Mouse (Mus musculus) lung, embryonic 16.5 days (tissue): ENCODE measurements at regions not wholly inside any gene's neighbourhood (a gene's known extent, or its start where the extent isn't known, plus 50 kb on each side); places are given as distances from the start of the nearest gene placed in this dataset.

Experiments
- ATAC-seq: fragments of 200-750 bp; cut with Nextera tagmentation; 2 replicates; pipeline ENCODE4 v1.8.0; 2017; ENCODE audit warnings: low read depth, mild to moderate bottlenecking, moderate library complexity
- H3K27ac ChIP-seq: fragments of 300-500 bp; sonication (generic); 2 replicates; pipeline ENCODE4 v1.5.1; 2014; ENCODE audit warnings: mild to moderate bottlenecking, control low read depth, low read length
- H3K27me3 ChIP-seq: fragments of 300-500 bp; sonication (generic); 2 replicates; pipeline ENCODE4 v1.6.1; 2014; ENCODE audit warnings: low read depth, low read length, mixed read lengths; ENCODE audit not compliant: control insufficient read depth, insufficient read depth
- H3K36me3 ChIP-seq: fragments of 300-500 bp; sonication (generic); 2 replicates; pipeline ENCODE4 v1.6.1; 2014; ENCODE audit warnings: low read length; ENCODE audit not compliant: control insufficient read depth, insufficient read depth
- H3K4me1 ChIP-seq: fragments of 300-500 bp; sonication (generic); replicated peaks from 2 replicates; pipeline ENCODE4 v1.6.1; 2014; ENCODE audit warnings: low read length, mixed read lengths; ENCODE audit not compliant: control insufficient read depth, insufficient read depth
- H3K4me2 ChIP-seq: fragments of 300-500 bp; sonication (generic); 2 replicates; pipeline ENCODE4 v1.6.1; 2014; ENCODE audit warnings: low read depth, low read length, control low read depth
- H3K4me3 ChIP-seq: fragments of 300-500 bp; sonication (generic); 2 replicates; pipeline ENCODE4 v1.5.1; 2014; ENCODE audit warnings: mild to moderate bottlenecking, low read length, control low read depth
- H3K9ac ChIP-seq: fragments of 300-500 bp; sonication (generic); 2 replicates; pipeline ENCODE4 v1.6.1; 2014; ENCODE audit warnings: low read length, control low read depth
- H3K9me3 ChIP-seq: fragments of 300-500 bp; sonication (generic); 2 replicates; pipeline ENCODE4 v1.6.1; 2016; ENCODE audit warnings: low read length; ENCODE audit not compliant: control insufficient read depth
- WGBS: fragments of 180-500 bp; shearing (Covaris S2); extraction: QIAGEN DNeasy Blood & Tissue Kit; methylation state at CpG from one replicate; pipeline ENCODE4 v1.1.7; 2014; 5-methylcytosine and 5-hydroxymethylcytosine counted together

GRCm38 (mm10) chrX:161583872-161584271, 133.0 kb upstream of the Rai2 start:
- Histone ChIP-seq H3K36me3 (no peaks in the 10 kb centered on the region), H3K4me1 (no peaks in the 10 kb centered on the region), H3K27ac (no peak overlapping the region), H3K9ac (no peak overlapping the region), H3K9me3 (no peaks in the 10 kb centered on the region), H3K4me2 (no peak overlapping the region), H3K27me3 (no peaks in the 10 kb centered on the region), H3K4me3 (no peak overlapping the region)
- 63% methylated on average over 2 of the region's 2 CpGs for WGBS
- no peak for ATAC-seq

DNA sequence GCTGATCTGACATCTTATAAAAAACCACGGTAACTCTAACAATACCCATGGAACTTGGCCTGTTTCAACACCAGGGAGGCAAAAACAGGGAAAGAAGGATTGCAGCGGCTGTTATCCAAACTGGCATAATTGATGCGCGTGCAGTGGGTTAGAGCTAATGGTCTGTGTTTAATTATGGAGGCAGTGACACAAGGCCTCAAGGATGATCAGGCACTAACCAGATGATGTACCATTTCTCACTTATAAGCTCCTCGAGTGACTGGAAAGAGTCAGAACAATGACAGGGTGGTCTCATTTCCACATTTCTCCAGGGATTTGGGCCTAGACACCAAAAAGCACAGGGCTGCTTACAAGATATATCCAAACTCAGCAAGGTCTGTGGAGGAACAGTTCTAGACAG, 83.0 kb upstream of the Rai2 start:
- Histone ChIP-seq H3K9ac (no peak overlapping the region), H3K4me3 (no peak overlapping the region), H3K4me1 (no peaks in the 10 kb centered on the region), H3K4me2 (no peak overlapping the region), H3K9me3 (no peaks in the 10 kb centered on the region), H3K27ac (no peak overlapping the region), H3K27me3 (peaks cover 2% of the 10 kb centered on the region; the same call in 1 of the 2 replicates), H3K36me3 (no peaks in the 10 kb centered on the region)
- WGBS, result 86% methylated on average over 5 of the region's 5 CpGs
- ATAC-seq, result no peak

DNA sequence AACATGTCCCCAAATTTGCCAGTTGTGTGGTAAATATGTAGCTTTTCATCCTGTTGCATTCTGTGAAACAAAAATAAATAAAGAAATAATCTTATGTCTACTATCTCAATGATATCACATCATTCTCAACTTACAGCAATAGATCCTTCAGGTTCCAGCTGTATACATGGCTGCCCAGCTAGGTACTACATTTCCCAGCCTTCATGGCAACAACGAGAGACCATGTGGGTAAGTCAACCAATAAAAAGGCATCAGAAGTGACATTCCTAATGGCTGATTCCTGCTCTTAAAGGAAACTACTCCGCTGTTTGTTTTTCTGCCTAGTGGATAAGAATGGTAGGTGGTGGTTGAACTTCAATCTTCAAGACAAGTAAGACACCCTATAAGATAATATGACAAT, 82.5 kb upstream of the Rai2 start:
- H3K9me3 ChIP-seq, result no peaks in the 10 kb centered on the region
- no peaks in the 10 kb centered on the region for H3K4me1 ChIP-seq
- no peak overlapping the region for H3K27ac ChIP-seq
- no peak overlapping the region for H3K9ac ChIP-seq
- no peak overlapping the region for H3K4me3 ChIP-seq
- H3K36me3 ChIP-seq, result no peaks in the 10 kb centered on the region
- 62% methylated on average over 2 of the region's 2 CpGs for WGBS
- peaks cover 2% of the 10 kb centered on the region; the same call in 1 of the 2 replicates for H3K27me3 ChIP-seq
- H3K4me2 ChIP-seq, result no peak overlapping the region
- no peak for ATAC-seq

- no peak overlapping the region for H3K4me2 ChIP-seq
These were observed 81.2 kb upstream of the Rai2 start for GRCm38 (mm10) chrX:161635678-161636077.

GRCm38 (mm10) chrX:161653106-161653505, 63.8 kb upstream of the Rai2 start:
- H3K9ac ChIP-seq, result no peak overlapping the region
- H3K27me3 ChIP-seq, result no peaks in the 10 kb centered on the region; the same call in 1 of the 2 replicates
- H3K36me3 ChIP-seq, result no peaks in the 10 kb centered on the region
- no peak overlapping the region for H3K4me3 ChIP-seq
- WGBS, result 73% methylated on average over 2 of the region's 2 CpGs
- H3K4me2 ChIP-seq, result no peak overlapping the region
- H3K4me1 ChIP-seq, result no peaks in the 10 kb centered on the region
- H3K27ac ChIP-seq, result no peak overlapping the region
- ATAC-seq, result no peak
- H3K9me3 ChIP-seq, result no peaks in the 10 kb centered on the region

More at GRCm38 (mm10) chrX:161635678-161636077, 81.2 kb upstream of the Rai2 start:
- H3K4me3 ChIP-seq, result no peak overlapping the region
- 0 out of 2 replicates have a peak, but pooled peaks have one; percentile 34 for ATAC-seq
- H3K9me3 ChIP-seq, result no peaks in the 10 kb centered on the region
- 45% methylated on average over 9 of the region's 9 CpGs for WGBS
- no peaks in the 10 kb centered on the region for H3K36me3 ChIP-seq
- H3K27me3 ChIP-seq, result peaks cover 2% of the 10 kb centered on the region; the same call in 1 of the 2 replicates
- H3K4me1 ChIP-seq, result no peaks in the 10 kb centered on the region
- H3K9ac ChIP-seq, result no peak overlapping the region
- no peak overlapping the region for H3K27ac ChIP-seq

DNA sequence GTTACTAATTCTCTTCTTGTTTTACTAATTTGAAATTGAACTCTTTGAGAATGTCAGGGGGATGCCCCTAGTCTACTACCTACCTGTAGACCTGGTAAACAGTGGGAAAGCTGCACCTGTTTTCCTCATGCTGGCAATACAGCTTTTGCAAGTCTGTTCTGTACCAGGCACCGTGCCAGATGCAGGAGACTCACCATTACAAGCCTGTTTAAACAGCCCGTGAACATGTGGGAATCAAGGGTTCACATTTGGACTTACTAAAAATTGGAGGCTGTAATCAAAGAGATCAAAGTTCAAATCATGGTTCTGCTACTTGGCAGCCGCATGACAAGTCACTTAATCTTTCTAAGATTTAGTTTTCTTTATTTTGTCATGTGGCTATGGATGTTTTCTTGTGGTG, 56.8 kb upstream of the Rai2 start:
- no peak overlapping the region for H3K27ac ChIP-seq
- no peaks in the 10 kb centered on the region for H3K9me3 ChIP-seq
- no peak for ATAC-seq
- no peaks in the 10 kb centered on the region for H3K36me3 ChIP-seq
- no peak overlapping the region for H3K4me3 ChIP-seq
- no peak overlapping the region for H3K4me2 ChIP-seq
- H3K9ac ChIP-seq, result no peak overlapping the region
- H3K27me3 ChIP-seq, result no peaks in the 10 kb centered on the region
- 72% methylated on average over 3 of the region's 3 CpGs for WGBS
- no peaks in the 10 kb centered on the region for H3K4me1 ChIP-seq

DNA sequence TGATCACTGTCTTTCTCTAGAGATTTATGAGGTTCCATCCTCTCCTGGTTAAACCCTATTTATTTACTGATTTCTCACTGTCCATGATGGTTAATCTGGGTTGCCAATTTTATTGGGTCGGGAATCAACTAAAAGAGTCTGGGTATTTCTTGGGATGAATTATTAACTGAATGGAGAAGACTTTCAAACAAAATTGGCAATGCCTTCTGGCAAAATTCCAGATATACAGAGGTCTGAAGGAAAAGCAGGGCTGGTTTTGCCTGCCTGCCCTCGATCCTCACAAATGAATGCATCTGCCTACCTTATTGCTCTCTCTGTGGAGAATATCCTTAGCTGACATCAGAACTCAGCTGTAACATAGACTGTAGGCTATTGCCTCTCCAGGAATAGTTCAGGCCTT, 54.9 kb upstream of the Rai2 start:
- Histone ChIP-seq H3K4me3 (no peak overlapping the region), H3K9me3 (no peaks in the 10 kb centered on the region), H3K9ac (no peak overlapping the region), H3K4me1 (no peaks in the 10 kb centered on the region), H3K27me3 (no peaks in the 10 kb centered on the region; the same call in 1 of the 2 replicates), H3K27ac (no peak overlapping the region), H3K4me2 (no peak overlapping the region), H3K36me3 (no peaks in the 10 kb centered on the region)
- 50% methylated on average over 2 of the region's 2 CpGs for WGBS
- ATAC-seq, result no peak
